Mouse (Mus musculus): ENCODE measurements at regions not wholly inside any gene's neighbourhood (a gene's known extent, or its start where the extent isn't known, plus 50 kb on each side); places are given as distances from the start of the nearest gene placed in this dataset.
A peak's percentile ranks its signal among the peaks of the same experiment; 100 is the strongest.

GRCm38 (mm10) chr7:36022489-36022888 lies 219.7 kb upstream of the Zfp507 start:
- intact Hi-C loops (cut with DNase I), result no loop called here
- DNase-seq (ENCODE audit: low spot score in 2 of 2), result no peak

GRCm38 (mm10) chr7:36016926-36017753 lies 214.3 kb upstream of the Zfp507 start:
- DNase-seq (ENCODE audit: low spot score in 2 of 2), result no peak
- intact Hi-C loops (cut with DNase I), result no loop called here

- no peak for DNase-seq (ENCODE audit: low spot score in 2 of 2)
- intact Hi-C loops (cut with DNase I), result no loop called here
Measured at GRCm38 (mm10) chr7:35996609-35997008, 193.8 kb upstream of the Zfp507 start.

GRCm38 (mm10) chr7:35992511-35992910 lies 189.7 kb upstream of the Zfp507 start:
- no peak for DNase-seq (ENCODE audit: low spot score in 2 of 2)
- intact Hi-C loops (cut with DNase I), result no loop called here

- intact Hi-C loops (cut with DNase I), result no loop called here
- DNase-seq (ENCODE audit: low spot score in 2 of 2), result no peak
Measured at GRCm38 (mm10) chr7:35991141-35991540, 188.3 kb upstream of the Zfp507 start.

- intact Hi-C loops (cut with DNase I), result no loop called here
- DNase-seq (ENCODE audit: low spot score in 2 of 2), result no peak
Measured at GRCm38 (mm10) chr7:35989456-35989855, 186.7 kb upstream of the Zfp507 start.

- intact Hi-C loops (cut with DNase I), result no loop called here
- peak; percentile 7 to 15 for DNase-seq (ENCODE audit: low spot score in 2 of 2)
Measured at GRCm38 (mm10) chr7:35988449-35989109, 185.8 kb upstream of the Zfp507 start.

- no peak for DNase-seq (ENCODE audit: low spot score in 2 of 2)
- intact Hi-C loops (cut with DNase I), result no loop called here
Measured at GRCm38 (mm10) chr7:35977986-35978385, 175.2 kb upstream of the Zfp507 start.

- DNase-seq (ENCODE audit: low spot score in 2 of 2), result peak in 1 of 2 experiments; percentile 18
- intact Hi-C loops (cut with DNase I), result no loop called here
Measured at GRCm38 (mm10) chr7:35958731-35959130, 155.9 kb upstream of the Zfp507 start.

- intact Hi-C loops (cut with DNase I), result no loop called here
Measured at GRCm38 (mm10) chr7:35958052-35958451, 155.2 kb upstream of the Zfp507 start.

GRCm38 (mm10) chr7:35948794-35949193 lies 146.0 kb upstream of the Zfp507 start:
- DNase-seq (ENCODE audit: low spot score in 2 of 2), result no peak
- intact Hi-C loops (cut with DNase I), result no loop called here

More at GRCm38 (mm10) chr7:35958052-35958451, 155.2 kb upstream of the Zfp507 start:
- DNase-seq (ENCODE audit: low spot score in 2 of 2), result no peak

- DNase-seq (ENCODE audit: low spot score in 2 of 2), result no peak
- intact Hi-C loops (cut with DNase I), result no loop called here
Measured at GRCm38 (mm10) chr7:35948389-35948788, 145.6 kb upstream of the Zfp507 start.

- no peak for DNase-seq (ENCODE audit: low spot score in 2 of 2)
- intact Hi-C loops (cut with DNase I), result no loop called here
Measured at GRCm38 (mm10) chr7:35941086-35941485, 138.3 kb upstream of the Zfp507 start.

GRCm38 (mm10) chr7:35938123-35938869 lies 135.5 kb upstream of the Zfp507 start:
- DNase-seq (ENCODE audit: low spot score in 2 of 2), result no peak
- intact Hi-C loops (cut with DNase I), result no loop called here

- intact Hi-C loops (cut with DNase I), result no loop called here
- DNase-seq (ENCODE audit: low spot score in 2 of 2), result no peak
Measured at GRCm38 (mm10) chr7:35926749-35927148, 123.9 kb upstream of the Zfp507 start.

- no peak for DNase-seq (ENCODE audit: low spot score in 2 of 2)
- intact Hi-C loops (cut with DNase I), result no loop called here
Measured at GRCm38 (mm10) chr7:35922582-35922981, 119.8 kb upstream of the Zfp507 start.

GRCm38 (mm10) chr7:35920884-35921283 lies 118.1 kb upstream of the Zfp507 start:
- DNase-seq (ENCODE audit: low spot score in 2 of 2), result no peak
- intact Hi-C loops (cut with DNase I), result no loop called here

- intact Hi-C loops (cut with DNase I), result no loop called here
Measured at GRCm38 (mm10) chr7:35920194-35920609, 117.4 kb upstream of the Zfp507 start.

GRCm38 (mm10) chr7:35910109-35910706 lies 107.4 kb upstream of the Zfp507 start:
- intact Hi-C loops (cut with DNase I), result no loop called here
- no peak for DNase-seq (ENCODE audit: low spot score in 2 of 2)

More at GRCm38 (mm10) chr7:35920194-35920609, 117.4 kb upstream of the Zfp507 start:
- no peak for DNase-seq (ENCODE audit: low spot score in 2 of 2)

- peak; percentile 54 to 74 for DNase-seq (ENCODE audit: low spot score in 2 of 2)
- intact Hi-C loops (cut with DNase I), result loop anchor here (5.0 to 10.0 kb wide), 4 partner anchors 160 to 1445 kb away; partner anchors contain the start of gene Tshz3
Measured at GRCm38 (mm10) chr7:35901942-35902381, 99.2 kb upstream of the Zfp507 start.

All from left cerebral cortex, postnatal 14 days (tissue).